Mouse (Mus musculus): ENCODE measurements around the gene Aldh3b1.

DNA sequence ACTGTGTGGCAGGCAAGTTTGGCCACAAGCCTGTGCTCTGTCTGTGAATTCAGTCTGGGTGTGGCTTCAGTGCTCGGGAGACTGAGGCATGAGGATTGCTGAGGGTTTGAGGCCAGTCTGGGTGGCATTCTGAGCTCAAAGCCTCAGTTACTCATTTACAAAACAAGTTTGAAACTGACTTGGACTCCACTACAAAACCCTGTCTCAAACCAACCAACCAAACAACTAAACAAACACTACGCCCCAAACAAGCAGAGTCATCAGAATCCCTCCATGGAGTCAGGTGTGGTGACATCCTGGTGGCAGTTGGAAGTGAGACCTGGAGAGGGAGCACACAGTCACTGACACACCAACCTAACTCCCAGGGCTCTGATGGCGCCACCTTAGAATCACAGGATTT, 20.7 kb upstream of the Aldh3b1 start:
- no peak for TF ChIP-seq CTCF (IDR thresholded peaks at IDR 0.05; ENCODE audit: borderline replicate concordance, extremely low read depth, insufficient read depth, insufficient read length)
- TF ChIP-seq POLR2A (IDR thresholded peaks at IDR 0.05; ENCODE audit: borderline replicate concordance, extremely low read depth, insufficient read depth, insufficient read length, poor library complexity, severe bottlenecking): no peak

Measured in brain, embryonic 14.5 days (tissue).